Mouse (Mus musculus): ENCODE measurements at regions not wholly inside any gene's neighbourhood (a gene's known extent, or its start where the extent isn't known, plus 50 kb on each side); places are given as distances from the start of the nearest gene placed in this dataset.

- in situ Hi-C loops (cut with MboI; ENCODE audit: low sequenced_read_pairs), result no loop called here
Measured at GRCm38 (mm10) chr4:64432097-64432496, 385.3 kb upstream of the Tnc start.

GRCm38 (mm10) chr4:64437744-64438594 is 391.2 kb upstream of the Tnc start:
- in situ Hi-C loops (cut with MboI; ENCODE audit: low sequenced_read_pairs), result no loop called here

DNA sequence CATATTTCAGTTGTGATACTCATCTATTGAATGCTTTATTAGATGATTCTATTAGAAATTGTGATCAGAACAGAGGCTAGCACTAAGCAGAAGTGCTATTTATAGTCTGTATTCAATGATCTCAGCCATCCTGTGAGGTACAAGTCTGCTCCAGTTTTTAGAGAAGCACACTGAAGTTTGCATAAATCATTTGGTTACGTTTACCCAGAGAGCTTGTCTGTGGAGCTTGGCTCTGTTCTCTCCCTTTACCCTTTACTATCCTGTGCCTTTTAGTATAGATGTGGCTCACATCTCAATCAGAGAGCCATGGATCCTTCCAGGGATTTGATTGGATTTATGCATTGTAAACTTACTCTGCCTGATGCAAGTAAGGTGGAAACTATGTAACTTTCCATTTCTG is 404.6 kb upstream of the Tnc start:
- in situ Hi-C loops (cut with MboI; ENCODE audit: low sequenced_read_pairs), result no loop called here

DNA sequence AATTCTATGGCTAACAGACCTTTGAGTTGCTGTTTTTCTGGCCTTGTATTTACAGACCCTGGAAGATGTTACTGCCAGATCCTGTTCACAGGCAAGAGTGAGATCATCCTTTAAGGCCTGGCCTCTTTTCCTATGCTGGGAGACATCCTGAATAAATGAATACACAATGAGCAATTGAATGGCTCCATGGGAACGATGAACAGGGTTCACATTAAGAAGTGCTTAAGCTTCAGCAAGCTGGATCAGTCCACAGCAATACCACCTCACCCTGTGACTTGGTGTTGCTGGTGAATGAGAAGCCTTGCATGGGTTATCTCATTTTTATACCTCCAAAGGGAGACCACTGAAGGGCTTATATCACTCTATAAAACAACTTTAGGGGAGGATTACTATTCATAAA is 405.1 kb upstream of the Tnc start:
- in situ Hi-C loops (cut with MboI; ENCODE audit: low sequenced_read_pairs), result no loop called here

DNA sequence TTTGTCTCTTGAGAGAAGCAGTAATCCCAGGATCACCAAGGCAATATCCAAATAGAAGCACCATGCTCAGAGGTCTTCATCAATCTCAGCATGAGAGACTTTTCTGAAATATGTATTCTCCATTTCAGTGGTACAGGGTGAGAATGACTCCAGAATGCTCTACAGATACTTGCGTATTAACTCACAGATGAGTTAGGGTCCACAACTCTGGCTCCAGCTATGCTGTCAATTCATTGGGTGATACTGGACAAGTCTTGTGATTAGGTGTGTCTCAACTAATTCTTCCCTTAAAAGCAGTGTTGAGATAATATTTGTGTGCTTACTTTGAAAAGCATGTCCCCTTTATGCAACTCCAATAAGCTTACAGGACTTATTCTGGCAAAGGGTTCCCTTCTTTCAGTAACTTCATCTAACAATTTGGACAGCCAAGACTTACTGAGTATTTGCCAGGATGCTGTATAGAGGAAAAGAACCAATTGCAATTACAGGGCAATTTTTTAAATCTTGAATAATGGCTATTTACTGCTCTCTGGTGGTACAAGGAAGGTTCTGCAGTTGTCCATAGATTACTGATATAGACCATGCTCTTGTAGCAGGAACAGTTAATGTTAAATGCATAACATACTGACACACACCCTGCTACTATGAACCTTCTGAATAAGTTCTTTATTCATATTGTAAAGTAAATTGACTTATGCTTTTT is 445.6 kb upstream of the Tnc start:
- in situ Hi-C loops (cut with MboI; ENCODE audit: low sequenced_read_pairs), result loop anchor here (25.0 kb wide), 1 partner anchor 555 kb away; no protein-coding TSS in a partner anchor

DNA sequence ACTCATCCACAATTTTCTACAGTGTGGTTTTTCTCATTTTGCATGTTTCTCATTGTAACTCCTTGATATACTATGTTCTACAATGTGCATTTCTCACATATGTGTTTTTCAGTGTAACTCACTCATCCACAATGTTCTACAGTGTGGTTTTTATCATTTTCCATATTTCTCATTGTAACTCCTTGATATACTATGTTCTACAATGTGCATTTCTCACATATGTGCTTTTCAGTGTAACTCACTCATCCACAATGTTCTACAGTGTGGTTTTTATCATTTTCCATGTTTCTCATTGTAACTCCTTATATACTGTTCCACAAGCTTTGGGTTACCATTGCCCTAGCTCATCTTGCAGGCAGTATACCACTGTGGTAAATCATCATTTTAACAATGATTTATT is 450.9 kb upstream of the Tnc start:
- in situ Hi-C loops (cut with MboI; ENCODE audit: low sequenced_read_pairs), result loop anchor here (25.0 kb wide), 1 partner anchor 560 kb away; no protein-coding TSS in a partner anchor

GRCm38 (mm10) chr4:64500635-64501395 is 454.0 kb upstream of the Tnc start:
- in situ Hi-C loops (cut with MboI; ENCODE audit: low sequenced_read_pairs), result no loop called here

GRCm38 (mm10) chr4:64521883-64522282 is 475.1 kb upstream of the Tnc start:
- in situ Hi-C loops (cut with MboI; ENCODE audit: low sequenced_read_pairs), result no loop called here

GRCm38 (mm10) chr4:64527724-64528332 is 481.0 kb upstream of the Tnc start:
- in situ Hi-C loops (cut with MboI; ENCODE audit: low sequenced_read_pairs), result no loop called here

DNA sequence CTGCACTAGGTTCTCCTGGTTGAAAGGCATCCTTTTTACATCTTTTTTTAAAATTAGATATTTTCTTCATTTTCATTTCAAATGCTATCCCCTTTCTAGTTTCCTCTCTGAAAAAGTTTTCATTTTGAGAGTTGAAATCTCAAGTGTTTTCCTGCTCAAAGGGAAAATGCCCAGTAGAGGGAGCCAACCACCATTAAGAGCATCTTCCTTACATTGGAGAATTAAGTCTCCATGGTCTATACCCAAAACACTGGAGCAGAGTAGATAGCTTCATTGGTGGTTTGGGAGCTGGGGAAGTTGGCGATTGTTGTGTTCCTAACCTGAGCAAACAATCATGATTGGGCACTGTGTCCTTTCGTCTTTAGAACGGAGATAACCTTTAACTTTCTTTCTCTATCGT is 483.8 kb upstream of the Tnc start:
- in situ Hi-C loops (cut with MboI; ENCODE audit: low sequenced_read_pairs), result loop anchor here (10.0 kb wide), 1 partner anchor 1064 kb away; no protein-coding TSS in a partner anchor

GRCm38 (mm10) chr4:64533019-64533418 is 486.2 kb upstream of the Tnc start:
- in situ Hi-C loops (cut with MboI; ENCODE audit: low sequenced_read_pairs), result loop anchor here (10.0 kb wide), 1 partner anchor 1062 kb away; no protein-coding TSS in a partner anchor

GRCm38 (mm10) chr4:64535554-64536253 is 488.9 kb upstream of the Tnc start:
- in situ Hi-C loops (cut with MboI; ENCODE audit: low sequenced_read_pairs), result loop anchor here (10.0 kb wide), 1 partner anchor 1059 kb away; no protein-coding TSS in a partner anchor

- in situ Hi-C loops (cut with MboI; ENCODE audit: low sequenced_read_pairs), result loop anchor here (10.0 kb wide), 1 partner anchor 1057 kb away; no protein-coding TSS in a partner anchor
Measured at GRCm38 (mm10) chr4:64538009-64538408, 491.2 kb upstream of the Tnc start.

DNA sequence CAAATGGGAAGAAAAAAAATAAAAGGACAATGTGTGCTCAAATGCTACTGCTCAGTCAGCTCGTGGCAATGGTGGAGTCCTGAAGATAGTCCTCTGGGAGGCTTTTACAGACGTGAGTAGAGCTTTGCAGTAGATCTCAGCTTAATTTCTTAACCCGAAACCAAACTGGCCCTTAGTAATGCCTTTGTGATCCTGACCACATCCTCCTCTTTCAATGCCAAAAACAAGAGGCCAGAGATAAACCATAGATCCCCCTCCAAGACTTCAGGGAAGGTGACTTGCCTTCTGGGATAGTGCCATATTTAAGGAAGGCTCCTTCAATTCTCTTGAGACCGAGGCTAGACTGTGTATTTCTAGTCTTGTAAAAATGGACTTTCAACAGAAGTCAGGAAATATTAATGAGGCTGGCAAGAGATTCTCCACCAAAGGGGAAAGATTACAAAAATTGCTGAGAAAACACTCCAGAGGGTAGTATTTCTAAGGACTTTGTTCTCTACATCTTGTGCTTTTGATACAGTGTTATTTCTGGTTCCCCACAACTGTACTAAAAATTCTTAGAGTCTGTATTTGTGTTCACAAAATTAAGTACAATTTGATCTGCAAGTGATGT is 497.9 kb upstream of the Tnc start:
- in situ Hi-C loops (cut with MboI; ENCODE audit: low sequenced_read_pairs), result no loop called here

GRCm38 (mm10) chr4:64546386-64546785 is 499.6 kb upstream of the Tnc start:
- in situ Hi-C loops (cut with MboI; ENCODE audit: low sequenced_read_pairs), result no loop called here

DNA sequence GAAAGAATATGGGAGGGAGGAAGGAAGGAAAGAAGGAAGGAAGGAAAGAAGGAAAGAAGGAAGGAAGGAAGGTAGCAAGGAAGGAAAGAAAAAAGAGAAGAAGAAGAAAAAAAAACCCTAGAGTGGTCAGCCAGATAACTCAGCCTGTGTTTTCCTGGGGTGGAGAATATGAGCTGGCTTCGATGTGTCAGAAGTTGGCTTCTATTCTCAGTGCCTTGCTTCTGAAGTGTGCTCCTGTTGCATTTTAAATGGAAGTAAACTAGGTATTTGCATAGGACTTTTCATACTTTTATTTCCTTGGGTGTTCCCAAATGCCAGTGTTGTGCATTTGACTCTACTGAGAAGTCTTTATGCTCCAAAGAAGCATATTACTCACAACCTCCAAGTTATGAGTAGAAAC is 515.7 kb upstream of the Tnc start:
- in situ Hi-C loops (cut with MboI; ENCODE audit: low sequenced_read_pairs), result no loop called here

GRCm38 (mm10) chr4:64563996-64564395 is 517.2 kb upstream of the Tnc start:
- in situ Hi-C loops (cut with MboI; ENCODE audit: low sequenced_read_pairs), result no loop called here

DNA sequence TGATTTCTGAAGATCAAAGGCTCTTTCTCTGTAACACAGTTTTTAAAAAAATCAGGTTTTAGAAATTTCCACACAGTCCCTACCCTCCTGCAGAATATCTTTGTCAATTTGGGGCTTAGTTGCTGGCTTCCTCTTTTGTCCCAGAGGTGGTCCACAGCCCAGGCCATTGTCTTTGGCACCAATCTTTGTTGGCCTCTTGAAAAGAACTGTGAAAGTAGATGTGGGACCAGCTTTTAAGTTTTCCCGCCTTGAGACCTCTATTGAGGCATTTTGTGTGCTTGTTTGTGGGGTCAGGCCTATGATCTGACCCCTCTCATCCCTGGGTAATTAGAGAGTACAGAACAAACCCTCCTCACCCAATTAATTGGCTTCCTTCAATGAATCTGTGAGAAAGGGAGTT is 523.9 kb upstream of the Tnc start:
- in situ Hi-C loops (cut with MboI; ENCODE audit: low sequenced_read_pairs), result no loop called here

GRCm38 (mm10) chr4:64575901-64576300 is 529.1 kb upstream of the Tnc start:
- in situ Hi-C loops (cut with MboI; ENCODE audit: low sequenced_read_pairs), result no loop called here
